Mouse (Mus musculus): ENCODE measurements at regions not wholly inside any gene's neighbourhood (a gene's known extent, or its start where the extent isn't known, plus 50 kb on each side); places are given as distances from the start of the nearest gene placed in this dataset.
"Not testable (repeated sequence)": the region's sequence is repeated elsewhere in the genome, so short reads cannot be mapped to it uniquely, and the experiment has no call there.

DNA sequence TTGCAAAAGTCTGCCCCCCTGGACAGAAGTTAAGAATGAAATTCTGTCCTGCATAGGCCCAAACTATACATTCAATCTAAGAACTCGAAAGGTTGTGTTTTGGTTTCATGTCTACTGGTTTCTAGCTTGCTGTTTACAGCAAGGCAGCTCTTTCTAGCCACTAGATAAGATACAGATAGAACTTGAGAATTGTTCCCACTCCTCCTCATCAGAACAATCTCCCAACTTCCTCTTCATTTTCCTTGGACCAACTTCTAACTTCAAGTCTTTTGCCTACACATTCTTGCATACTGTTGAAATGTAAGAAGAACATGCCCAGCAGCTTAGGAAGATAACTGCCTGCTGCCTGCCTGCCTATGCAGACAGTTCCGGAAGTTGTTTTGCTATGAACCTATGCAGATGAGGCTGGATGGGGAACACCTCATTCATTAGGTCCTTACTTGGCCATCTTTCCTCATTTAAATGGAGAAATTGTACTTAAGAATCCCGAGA is 624.9 kb downstream of the Fam19a2 start:
- ATAC-seq (ENCODE audit: low FRiP score), result no peak
- Histone ChIP-seq H3K4me2 (no peak overlapping the region), H3K27ac (replicated peaks) (no peak overlapping the region), H3K4me1 (no peaks in the 10 kb centered on the region), H3K9me3 (replicated peaks) (no peaks in the 10 kb centered on the region), H3K9ac (replicated peaks) (no peak overlapping the region), H3K4me3 (replicated peaks) (no peak overlapping the region), H3K27me3 (replicated peaks) (no peaks in the 10 kb centered on the region), H3K36me3 (no peaks in the 10 kb centered on the region)
- WGBS, result 80% methylated on average over 3 of the region's 3 CpGs

DNA sequence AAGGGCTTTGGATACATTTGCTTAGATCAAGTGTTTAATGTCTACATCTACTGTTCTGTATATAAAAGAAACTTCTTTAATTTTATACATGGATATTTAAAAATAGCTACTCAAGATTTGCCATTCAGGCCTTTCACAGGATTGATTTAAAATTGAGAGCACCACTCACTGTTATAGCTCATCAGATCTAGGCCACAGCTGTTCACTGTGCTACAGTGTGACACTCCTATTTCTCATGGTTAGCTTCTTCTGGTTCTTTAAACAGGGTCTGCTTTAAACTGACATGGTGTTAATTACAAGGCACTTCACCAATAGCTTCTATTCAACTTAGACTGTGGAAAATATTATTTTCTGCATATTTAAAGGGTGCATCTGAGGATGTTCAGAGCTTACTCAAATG is 655.3 kb downstream of the Fam19a2 start:
- no peaks in the 10 kb centered on the region for H3K4me1 ChIP-seq

DNA sequence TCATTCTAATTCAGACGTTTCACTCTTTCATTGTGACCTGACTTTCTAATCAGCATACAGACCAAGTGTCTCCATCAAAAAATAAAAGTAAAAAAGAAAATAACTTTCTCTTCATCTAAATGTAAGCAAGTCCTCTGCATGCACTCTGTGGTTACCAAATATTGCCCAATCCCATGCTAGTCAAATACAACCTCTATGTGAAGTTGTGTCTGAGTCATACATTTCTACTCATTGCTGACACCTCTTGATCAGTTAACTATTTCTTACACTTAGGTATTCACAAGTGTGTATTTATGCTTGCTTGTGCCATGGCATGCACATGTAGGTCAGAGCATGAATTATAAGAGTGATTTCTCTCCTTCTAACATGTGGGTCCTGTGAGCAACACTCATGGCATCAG is 666.2 kb downstream of the Fam19a2 start:
- no peak overlapping the region for H3K9ac ChIP-seq (replicated peaks)

More for the DNA sequence above, 655.3 kb downstream of the Fam19a2 start:
- Histone ChIP-seq H3K4me3 (replicated peaks) (no peak overlapping the region), H3K4me2 (no peak overlapping the region), H3K27ac (replicated peaks) (no peak overlapping the region), H3K9me3 (replicated peaks) (no peaks in the 10 kb centered on the region), H3K9ac (replicated peaks) (no peak overlapping the region), H3K27me3 (replicated peaks) (no peaks in the 10 kb centered on the region), H3K36me3 (no peaks in the 10 kb centered on the region)
- ATAC-seq (ENCODE audit: low FRiP score), result no peak

DNA sequence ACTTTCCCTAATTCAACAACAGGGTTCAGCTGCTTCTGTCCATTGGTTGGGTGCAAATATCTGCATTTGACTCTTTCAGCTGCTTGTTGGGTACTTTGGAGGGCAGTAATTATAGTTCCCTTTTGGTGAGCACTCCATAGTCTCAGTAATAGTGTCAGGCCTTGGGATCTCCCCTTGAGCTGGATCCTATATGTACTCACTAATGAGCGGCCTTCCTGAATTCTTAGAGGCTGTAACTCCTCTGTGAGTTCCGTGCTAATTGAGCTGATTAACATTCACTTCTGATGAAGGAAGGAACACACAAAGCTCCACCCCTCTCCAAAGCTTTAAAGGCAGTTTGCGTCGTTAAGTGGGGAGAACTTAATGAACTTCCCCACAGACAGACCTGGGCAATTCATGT is 674.9 kb downstream of the Fam19a2 start:
- not testable (repeated sequence) for H3K4me3 ChIP-seq (replicated peaks); ATAC-seq (ENCODE audit: low FRiP score); H3K27ac ChIP-seq (replicated peaks); H3K27me3 ChIP-seq (replicated peaks); H3K4me2 ChIP-seq; H3K36me3 ChIP-seq; H3K4me1 ChIP-seq; H3K9me3 ChIP-seq (replicated peaks); H3K9ac ChIP-seq (replicated peaks)
- 73% methylated on average over 4 of the region's 4 CpGs for WGBS

More for the DNA sequence above, 666.2 kb downstream of the Fam19a2 start:
- no peaks in the 10 kb centered on the region for H3K27me3 ChIP-seq (replicated peaks)
- H3K4me2 ChIP-seq, result no peak overlapping the region
- H3K4me1 ChIP-seq, result no peaks in the 10 kb centered on the region
- no peak for ATAC-seq (ENCODE audit: low FRiP score)
- no peaks in the 10 kb centered on the region for H3K36me3 ChIP-seq
- H3K4me3 ChIP-seq (replicated peaks), result no peak overlapping the region
- H3K27ac ChIP-seq (replicated peaks), result no peak overlapping the region
- 69% methylated on average over 1 of the region's 1 CpGs for WGBS
- H3K9me3 ChIP-seq (replicated peaks), result no peaks in the 10 kb centered on the region

Measured in neural tube, embryonic 15.5 days (tissue).